Mouse (Mus musculus) inflammation-experienced regulatory T-cells, adult 6 months (primary cell): ENCODE measurements around the gene Atp5d. TPM values are rescaled to one million over a fixed set of nuclear protein-coding genes. Genes with fewer than 3 reads are reported as not detected.

ENCODE experiments used
- ATAC-seq: one replicate; pipeline ENCODE4 v1.8.0; 2017
- polyA plus RNA-seq, 3 experiments: library from polyadenylated mRNA; unstranded; fragments of 100-300 nt; shearing (Covaris generic); gene quantifications; one replicate each; pipeline ENCODE4 v1.2.1; 2017

Atp5d gene
- polyA plus RNA-seq, 3 experiments from 2014 or later, result 297 to 357 (median 299) TPM

DNA sequence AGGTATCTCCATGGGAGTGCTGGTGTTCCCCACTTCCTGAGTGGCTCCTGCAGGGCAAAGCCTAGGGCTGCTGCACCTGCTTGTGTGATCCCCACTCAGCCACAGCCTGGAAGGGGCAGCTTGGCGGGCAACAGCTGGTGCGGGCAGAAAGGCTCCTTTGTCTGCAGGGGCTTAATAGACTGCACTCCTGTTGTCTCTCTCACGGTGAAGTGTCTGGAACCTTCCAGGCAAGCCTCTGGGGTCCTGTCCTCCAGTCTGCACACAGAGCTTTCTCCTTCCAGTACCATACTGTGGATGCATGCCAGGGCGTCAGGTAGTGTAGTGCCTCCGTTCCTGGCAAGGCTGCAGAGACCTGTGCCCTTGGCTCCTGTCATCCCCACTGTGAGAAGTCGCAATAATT is 19.9 kb upstream of the Atp5d start:
- no peak for ATAC-seq

DNA sequence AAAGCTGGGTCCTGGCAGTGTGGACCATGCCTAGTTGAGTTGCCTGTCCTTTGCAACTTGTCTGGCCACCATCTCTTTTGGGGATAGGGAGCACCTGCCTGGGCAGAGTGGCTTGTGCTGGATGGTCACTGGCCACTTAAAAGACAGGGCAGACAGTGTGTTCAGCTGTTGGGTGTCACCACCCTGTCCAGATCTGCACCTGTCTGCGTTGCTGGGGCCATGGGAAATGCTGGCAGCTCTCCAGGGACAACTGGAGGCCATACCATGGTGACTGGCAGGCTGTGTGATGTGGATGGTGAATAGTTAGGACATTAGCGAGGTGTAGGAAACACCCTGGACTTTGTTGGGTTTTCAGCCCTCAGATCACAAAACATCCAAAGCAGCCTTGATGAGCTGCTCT is 18.3 kb upstream of the Atp5d start:
- no peak for ATAC-seq

DNA sequence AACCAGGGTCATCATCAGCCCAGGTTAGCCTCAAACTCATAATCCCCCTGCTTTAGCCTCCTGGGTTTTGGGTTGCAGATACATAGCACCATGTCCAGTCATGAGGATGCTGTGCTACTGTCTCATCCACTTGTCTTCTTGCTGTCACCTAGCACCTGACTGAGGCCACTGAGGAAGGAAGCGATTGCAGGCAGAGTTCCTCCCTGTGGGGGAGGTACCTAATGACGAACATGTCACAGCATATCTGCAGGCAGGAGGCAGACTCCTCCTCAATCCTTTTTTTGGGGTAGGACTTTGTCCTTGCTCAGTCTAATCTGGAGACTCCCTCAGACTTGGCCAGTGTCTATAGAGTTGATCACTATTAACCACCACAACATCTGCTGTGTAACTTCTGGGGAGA is 16.8 kb upstream of the Atp5d start:
- ATAC-seq, result no peak

DNA sequence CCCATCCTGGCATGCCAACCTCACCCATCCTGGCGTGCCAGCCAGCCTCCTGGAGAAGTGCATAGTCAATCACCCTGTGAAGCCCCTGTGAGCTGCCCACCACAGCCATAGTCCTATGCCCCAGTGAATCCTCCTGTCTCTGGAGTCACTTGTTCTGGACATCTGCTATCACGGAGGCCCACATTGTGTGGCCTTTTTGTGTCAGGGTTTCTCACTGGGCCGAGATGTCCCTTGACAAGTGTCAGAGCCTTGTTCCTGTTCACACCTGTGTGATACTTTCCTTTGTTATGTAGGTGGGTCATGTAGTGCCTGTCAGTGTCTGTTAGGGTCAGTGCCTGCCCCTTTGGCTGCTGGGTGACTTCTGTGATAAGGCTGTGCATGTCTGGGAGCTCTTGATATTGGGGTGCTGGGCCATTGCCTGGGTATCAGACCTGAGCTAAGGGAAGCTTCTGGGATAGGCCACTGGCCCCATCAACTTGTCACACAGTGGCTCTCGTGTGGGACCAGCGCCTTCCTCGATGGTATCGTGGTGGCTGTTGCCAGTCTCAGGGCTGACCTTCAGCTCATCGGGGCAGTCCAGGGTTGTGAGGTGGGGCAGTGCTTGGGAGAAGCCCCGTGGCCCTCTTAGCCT is 14.4 kb upstream of the Atp5d start:
- no peak for ATAC-seq

DNA sequence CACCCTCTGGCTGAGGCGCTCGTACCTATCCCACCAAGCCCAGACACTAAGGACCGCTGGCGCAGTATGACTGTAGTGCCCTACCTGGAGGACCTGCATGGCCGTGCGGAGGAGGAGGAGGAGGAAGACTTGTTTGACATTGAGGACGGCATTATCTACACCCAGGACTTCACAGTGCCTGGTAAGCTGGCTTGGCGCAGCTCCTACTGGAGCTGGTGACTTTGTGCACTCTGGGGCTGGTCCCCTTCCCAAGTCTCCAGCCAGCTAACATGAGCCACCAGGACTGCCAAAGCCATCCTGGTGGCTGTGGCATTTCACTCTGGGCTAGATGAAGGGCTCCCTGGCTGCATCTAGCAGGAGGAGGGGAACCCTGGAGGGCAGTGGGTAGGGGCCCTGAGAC is 10.5 kb upstream of the Atp5d start:
- no peak for ATAC-seq

DNA sequence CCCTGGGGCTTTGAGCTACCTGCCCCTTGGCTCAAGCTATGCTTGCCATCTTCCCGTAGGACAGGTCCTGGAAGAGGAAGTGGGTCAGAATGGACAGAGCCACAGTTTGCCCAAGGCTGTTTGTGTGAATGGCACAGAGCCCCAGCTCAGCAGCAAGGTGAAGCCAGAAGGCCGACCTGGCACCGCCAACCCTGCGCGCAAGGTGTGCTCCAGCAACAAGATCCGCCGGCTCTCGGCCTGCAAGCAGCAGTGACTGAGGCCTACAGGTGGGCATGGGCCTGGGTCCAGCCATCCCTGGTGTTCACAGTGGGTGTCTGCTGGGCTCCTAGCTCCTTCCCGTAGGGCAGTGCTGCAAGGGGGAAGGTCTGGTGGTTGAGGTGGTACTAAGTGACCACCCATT is 8.6 kb upstream of the Atp5d start:
- no peak for ATAC-seq

DNA sequence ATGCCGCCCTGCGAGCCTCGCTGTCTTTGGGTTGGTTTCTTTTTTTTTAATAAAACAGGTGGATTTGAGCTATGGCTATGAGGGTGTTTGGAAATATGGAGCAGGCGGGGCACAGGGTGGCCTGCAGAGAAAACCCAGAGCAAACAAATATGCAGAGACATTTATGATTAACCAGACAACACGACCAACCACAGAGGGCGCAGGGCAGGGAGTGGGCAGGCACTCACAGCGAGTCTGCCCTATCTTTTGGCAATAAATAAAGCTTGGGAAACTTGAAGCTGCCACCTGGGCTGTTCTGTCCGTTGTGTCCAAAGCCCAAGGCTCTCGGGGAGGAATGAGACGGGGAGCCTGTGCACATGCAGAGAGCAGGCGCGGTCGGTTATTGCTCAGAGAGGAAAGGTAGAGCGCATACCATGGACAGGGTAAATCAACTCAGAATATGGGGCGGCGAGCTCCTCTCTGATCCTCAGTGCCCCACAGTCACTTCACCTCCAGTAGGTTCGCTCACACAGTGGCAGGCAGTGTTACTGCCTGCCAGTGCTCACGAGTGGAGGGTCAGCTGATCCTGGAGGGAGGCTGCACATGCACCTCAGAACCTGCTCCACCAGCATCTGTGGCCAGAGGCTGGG is 7.9 kb upstream of the Atp5d start:
- ATAC-seq, result no peak

DNA sequence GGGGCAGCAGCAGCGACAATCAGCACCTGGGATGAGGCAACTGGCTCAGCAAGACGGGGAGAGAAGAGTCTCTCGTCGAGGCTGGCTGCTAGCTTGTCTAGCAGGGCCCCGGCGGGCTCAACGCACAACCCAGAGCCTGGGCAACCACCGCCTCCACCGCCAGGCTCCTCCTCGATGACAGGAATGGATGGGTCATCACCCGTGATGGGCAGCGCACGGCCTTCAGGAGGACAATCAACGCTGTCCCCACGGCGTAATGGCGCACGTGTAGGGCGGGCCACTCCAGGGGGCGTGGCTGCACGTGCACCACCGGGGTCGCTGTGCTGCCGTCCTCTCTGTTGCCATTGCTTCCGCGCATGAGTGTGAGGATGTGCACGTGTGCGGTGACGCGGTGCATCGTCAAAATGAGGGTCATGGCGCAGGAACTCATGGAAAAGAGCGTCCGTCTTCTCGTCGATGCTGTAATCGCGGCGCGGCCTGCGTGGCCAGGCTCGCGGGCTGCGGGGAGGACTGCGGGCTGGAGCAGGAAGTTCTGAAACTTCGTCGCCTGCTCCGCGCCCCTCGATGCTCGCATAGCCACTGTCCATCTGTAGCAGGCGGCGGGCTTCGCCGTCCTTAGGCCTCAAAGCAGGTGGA is 7.0 kb upstream of the Atp5d start:
- ATAC-seq, result no peak

DNA sequence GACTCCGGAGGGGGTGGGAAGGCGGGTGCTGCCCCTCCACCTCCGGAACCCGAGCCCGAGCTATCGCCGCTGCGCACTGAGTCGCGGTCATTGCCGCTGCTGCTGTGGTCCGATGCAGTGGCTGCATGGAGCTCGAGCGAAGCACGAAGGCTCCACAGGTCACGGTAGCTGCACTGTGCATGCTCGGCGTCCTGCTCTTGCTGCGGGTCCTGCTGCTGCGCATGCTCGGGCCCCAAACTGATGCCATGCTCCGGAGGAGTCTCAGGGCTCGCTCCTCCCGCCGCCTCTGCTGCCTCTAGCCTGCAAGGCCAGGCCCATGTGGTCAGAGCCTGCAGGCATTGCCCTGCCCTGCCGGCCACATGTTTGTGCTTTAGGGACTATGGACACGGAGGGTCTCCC is 6.5 kb upstream of the Atp5d start:
- ATAC-seq, result no peak

DNA sequence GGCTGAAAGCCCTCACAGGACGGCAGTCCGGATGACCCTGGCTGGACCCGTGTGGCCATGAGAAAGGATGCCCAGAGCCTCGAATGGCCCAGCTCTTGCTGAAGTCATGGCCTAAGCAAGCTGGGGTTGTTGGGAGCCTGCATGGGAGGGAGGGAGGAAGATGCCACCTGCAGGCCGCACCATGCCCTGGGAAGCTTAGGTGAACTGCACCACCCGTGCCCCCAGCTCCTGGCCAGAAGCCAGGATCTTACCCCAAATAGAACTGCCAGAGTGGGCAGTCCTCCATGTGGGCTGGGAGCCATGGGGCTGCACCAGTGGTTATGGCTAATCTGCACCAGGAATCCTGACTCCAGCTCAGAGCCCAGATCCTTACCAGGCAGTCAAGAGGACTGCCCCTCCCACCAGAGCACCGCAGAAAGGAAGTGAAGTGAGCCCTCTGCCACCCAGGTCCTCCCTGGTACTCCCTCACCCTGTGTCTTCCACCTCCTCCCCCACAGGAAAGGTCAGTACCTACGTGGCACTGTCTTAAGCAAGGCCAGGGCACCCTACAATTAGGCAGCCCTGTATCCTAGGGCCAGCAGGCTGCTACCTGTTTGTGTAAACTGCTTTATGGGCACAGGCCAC is 5.1 kb upstream of the Atp5d start:
- ATAC-seq, result no peak

DNA sequence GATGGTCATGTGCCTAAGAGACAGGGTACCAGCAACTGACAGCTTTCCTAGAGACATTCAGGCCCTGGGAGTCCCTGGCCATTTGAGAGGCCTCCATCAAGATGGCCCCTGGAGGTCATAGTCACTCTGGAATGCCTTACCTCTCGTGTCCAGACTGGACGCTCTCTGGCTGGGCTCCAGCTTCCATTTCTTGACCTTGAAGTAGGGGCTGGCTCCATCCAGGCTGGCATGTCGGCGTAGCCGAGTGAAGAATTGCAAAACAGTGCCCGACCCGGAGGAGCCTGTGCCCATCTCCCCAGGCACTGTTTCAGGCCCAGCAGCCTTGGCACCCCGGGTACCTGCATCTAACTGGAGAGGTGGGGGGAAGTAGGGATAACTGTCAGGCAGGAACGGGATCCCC is 4.0 kb upstream of the Atp5d start:
- no peak for ATAC-seq

DNA sequence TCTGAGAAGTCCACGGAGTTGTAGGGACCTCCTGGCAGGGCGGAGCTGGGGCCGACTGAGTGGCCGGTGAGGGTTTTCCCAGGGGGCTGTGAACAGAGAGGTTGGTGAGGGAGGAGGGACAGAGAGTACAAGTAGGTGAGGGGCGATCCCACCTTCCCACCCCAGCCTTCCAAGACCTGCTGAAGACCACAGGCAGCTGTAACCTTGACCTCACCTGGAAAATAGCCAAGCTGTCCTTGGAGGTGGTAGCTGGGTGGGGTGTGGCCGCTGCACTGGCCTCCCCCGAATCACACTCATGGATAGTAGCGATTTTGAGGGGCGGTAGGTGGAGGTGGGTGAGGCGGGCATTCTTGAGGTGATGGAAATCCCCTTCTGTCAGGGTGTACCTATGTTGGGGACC is 3.3 kb upstream of the Atp5d start:
- no peak for ATAC-seq

DNA sequence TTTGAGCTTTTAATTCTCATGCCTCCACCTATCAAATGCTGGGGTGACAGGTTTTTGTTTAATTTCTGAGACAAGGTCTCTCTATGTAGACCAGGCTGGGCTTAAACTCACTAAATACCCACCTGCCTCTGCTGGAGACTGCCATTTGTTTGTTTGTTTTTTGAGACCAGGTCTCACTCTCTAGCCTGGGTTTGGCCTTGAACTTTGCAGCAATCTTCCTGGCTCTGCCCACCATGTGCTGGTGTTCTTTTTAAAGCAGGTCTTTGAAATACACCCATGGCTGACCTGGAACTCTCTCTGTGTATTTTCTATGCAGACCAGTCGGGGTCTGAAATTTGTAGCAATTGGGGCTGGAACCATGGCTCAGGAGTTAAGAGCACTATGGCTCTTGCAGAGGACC is 2.8 kb upstream of the Atp5d start:
- ATAC-seq, result no peak

DNA sequence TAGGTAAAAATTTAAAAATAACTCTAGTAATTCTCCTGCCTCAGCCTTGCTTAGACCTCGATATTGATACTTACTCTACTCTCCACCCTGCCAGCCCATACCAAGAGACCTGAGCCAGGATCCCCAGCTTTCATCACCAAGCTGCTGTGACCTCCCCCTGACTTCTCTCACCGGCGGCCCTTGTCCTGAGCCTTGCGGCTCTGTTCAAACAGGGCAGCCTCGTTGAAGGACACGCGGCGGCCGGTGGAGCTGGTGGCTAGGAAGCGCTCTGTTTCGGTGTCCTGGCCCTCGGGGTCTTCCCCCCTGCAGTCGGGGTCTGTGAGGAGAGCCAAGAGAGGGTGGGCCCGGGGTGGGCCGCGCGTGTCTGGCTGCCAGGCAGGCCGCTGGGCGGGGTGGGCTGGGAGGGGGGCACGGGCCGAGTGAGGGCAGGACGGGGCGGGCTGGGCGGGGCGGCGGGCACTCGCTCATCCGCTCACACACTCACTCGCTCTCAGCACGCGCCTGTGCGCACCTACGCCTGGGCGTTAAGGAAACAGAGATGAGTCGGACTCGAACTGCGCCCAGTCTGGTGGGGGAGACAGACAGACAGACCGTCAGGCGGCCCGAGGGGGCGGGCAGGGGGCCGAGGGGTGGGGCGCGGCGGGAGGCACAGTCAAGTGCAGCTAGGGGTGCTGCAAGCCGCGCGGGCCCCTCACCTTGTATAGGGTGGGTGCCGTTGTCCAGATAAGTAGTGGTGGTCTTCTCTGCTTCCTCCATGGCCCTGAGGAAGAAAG is 2.1 kb upstream of the Atp5d start:
- no peak for ATAC-seq

DNA sequence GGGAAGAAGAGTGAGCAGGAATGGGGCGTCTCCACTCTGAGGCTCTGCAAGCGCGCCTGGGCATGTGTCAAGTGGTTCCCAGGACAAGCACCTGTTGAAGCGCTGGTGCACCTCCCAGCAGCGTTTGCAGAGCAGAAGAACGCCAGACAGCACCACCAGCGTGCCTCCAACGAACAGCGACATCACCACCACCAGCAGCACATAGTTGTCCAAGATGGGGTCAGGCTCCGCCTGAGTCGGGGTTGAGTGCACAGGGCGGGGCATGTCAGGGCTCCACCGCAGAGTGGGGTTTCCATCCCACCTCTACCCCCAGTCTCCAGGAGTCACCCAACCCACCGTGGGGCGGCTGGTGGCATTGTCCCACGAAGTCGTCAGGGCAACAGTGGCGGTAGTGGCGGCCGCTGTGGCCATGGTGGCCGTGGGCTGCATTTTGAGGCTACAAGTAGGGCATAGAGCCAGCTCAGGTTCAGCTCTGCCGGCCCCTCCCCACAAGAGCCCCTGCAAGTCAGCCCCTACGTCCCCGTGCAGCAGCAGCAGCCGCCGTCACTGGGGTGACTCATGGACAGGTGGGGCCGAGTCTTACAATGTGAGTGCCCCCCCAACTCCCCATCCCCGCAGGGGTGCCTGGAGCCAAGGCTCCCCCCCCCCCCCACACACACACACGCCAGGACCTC is 1.3 kb upstream of the Atp5d start:
- no peak for ATAC-seq

DNA sequence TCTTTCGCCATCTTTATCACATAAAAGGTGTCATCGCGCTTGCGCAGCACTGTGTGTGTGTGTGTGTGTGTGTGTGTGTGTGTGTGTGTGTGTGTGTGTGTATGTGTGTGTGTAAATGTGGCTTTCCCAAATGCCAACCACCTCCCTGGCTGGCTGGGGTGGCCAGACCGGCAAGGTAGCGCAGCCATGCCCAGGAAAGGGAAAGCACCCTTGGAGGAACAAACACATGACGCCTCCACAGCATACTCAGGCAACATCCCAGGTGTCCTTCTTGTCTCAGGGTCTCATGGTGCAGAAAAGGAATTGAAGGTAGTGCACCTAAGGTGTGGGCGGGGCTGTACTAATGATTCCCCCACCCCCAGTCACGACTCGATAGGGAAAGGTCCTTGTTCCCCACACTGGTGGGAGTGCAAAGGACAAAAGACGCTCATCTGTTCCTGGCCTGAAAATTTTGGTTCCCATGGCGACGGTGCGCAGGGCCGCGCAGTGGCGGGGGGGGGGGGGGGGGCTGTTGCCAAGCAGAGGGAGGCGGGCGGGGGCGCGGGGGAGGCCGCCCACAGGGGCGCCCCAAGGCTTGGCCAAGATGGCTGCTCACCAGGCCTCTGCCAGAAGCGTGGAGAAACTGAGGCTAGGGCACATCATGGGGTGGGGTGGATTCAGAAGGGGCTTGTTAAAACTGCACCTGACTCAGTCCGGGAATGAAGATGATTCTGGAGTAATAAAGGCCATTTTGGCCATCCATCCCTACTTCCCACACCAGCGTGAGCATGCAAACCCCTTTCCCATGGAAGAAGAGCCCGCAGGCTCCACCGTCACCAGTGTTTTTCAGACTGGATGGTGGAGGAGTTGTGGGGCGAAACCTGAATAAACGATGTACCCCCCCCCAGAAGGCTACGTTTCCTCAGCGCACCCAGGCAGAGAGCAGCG is 543 bp upstream of the Atp5d start:
- ATAC-seq, result no peak

DNA sequence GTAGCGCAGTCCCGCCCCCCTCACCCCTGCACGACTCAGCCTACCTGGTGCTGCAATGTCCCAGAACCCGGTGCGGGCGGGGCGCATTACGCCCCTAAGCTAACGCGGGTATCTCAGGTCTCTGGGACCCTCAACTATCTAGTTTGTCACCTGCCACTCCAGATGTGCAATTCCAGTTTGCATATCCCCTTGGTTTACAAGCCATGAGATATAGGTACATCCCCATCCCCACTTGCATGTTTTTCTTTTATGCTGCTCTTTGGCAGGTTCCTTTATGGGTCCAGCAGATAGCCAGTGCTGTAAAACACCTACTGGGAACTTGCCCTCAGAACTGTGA is 975 bp downstream of the Atp5d start:
- no peak for ATAC-seq

DNA sequence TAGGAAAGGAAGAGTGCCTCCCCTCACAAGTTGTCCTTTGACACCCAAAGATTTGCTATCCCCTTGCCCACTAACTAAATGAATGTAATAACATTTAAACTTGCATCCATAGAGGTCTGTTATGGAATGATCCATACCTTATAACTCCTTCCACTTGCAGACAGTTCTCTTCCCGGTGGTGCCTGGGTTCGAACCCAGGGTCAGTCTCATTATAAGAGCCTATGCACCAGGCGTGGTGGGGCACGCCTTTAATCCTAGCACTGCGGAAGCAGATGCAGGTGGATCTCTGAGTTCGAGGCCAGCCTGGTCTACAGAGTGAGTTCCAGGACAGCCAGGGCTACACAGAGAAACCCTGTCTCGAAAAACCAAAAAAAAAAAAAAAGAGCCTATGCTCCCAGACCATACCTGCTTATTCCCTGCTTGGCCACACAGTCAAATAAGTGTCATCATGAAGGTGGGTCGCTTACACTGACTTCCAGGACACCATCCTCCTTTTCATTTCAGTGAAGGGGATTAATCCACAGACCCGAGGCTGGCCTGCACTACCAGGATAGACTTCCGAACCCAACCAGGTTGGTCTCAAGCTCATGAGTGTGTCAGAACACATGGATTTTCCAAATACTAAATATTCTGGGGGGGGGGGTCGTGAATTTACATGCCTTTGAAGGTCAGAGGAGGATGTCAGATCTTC is 1.7 kb downstream of the Atp5d start:
- no peak for ATAC-seq

DNA sequence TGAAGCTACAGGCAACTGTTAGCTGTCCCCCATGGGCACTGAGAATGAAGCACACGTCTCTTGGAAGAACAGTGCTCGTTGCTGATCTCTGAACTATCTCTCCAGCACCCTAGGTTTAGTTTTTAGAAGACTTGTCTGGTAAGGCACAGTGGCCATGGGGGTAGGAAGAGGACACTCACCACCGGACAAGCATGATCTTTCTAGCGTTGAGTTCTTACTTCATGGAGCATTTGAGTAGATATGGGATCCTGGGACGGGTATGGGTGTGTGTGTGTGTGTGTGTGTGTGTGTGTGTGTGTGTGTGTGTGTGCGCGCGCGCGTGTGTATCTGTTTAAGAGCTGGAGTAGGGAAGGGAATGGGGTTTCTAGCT is 2.2 kb downstream of the Atp5d start, which contains the start of gene Cbarp:
Gene Cbarp, minus strand, starts transcription at position 170 of the 370 bp plus-strand sequence.
- ATAC-seq, result no peak

DNA sequence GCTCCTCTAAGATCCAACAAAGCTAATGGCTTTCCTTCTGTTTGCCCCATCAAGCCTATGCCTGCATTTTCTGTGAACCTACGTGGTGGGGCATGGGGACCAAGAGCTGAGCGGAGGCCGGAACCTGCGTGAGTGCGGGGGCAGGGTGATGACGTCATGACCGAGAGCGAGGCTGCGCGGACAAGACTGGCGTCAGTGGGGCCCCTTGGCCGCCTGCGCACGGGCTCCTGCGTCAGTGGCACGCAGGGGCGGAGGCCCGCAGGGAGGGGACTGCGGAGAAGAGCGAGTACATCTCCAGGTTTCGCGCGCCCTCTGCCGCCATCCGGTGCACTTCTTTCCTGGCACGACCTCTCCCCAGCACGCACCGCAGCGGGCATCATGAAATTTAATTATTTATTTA is 2.8 kb downstream of the Atp5d start:
- ATAC-seq, result peak; percentile 83
